Mouse (Mus musculus) adrenal gland, postnatal 0 days (tissue): ENCODE data around the gene G6pc2. TPM values are rescaled to one million over a fixed set of nuclear protein-coding genes. Genes with fewer than 3 reads are reported as not detected.

ENCODE experiments used
- polyA plus RNA-seq: library from polyadenylated mRNA; unstranded; fragments of >200 nt; fragmentation: Nextera tagmentation; extraction: Ambion mirVana; gene quantifications from 2 replicates; pipeline ENCODE4 v1.2.1, GENCODE M21; 2015

G6pc2 gene
- polyA plus RNA-seq: 0.10 TPM in 1 of 2 replicates, not detected in the other

DNA sequence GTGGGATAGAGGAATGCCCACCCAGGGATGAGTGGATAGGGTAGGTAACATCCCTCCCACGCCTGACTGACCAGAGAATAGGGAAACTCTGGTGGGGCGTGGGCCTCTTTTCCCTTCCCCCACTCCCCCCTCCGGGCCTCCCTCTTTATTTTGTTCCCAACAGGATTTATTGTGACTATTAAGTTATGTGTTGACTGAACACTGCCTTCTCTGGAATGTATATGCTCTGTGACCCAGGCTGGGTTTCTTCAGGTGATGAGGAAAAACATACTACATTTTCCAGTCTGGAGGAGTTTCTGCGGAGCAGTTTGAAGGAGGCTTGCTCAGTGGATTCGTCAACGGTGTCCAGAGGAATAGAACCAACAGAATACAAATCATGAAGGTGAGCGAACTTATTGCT, at the start of gene G6pc2:
Gene G6pc2, plus strand, starts transcription at position 301 of the 400 bp plus-strand sequence.

DNA sequence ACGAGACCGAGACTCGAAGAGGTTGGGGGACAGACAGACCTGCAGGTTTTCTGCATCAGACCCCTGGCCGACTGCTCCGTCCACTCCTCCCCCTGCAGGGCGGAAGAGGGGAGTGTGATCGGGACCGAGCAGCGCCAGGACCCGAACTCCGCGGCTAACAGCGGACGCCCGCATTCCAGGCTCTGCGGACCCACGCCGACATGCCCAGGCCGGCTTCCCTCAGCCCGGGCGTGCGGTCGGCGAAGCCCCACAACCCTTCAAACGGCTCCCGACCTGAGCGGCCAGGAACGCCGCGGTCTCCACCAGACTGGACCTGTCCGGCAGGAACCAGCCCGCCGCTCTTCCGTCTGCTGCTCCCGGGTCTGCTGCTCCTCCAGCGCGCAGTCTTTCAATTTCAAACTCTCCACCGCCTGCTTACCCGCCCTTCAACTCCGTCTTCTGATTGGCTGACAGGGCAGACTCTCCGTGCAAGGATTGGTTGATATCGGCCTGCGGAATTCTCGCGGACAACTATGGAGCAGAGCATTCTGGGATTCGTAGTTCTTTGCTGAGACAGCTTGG, 5.0 kb upstream of the G6pc2 start, which contains the start of gene Spc25:
Gene Spc25, minus strand, starts transcription at position 404 of the 561 bp plus-strand sequence.

Other genes starting within 250 kb of the G6pc2 start
- 4.2 and 5.9 TPM in 2 replicates for gene Nostrin, start 75.3 kb upstream of the G6pc2 start, polyA plus RNA-seq
- 54.1 and 56.8 TPM in 2 replicates for gene Spc25, start 4.9 kb upstream of the G6pc2 start, polyA plus RNA-seq
- gene Abcb11, start 131.5 kb downstream of the G6pc2 start, polyA plus RNA-seq: 1.2 and 2.3 TPM in 2 replicates
- gene Dhrs9, start 169.4 kb downstream of the G6pc2 start, polyA plus RNA-seq: 0.08 and 0.16 TPM in 2 replicates